Mouse (Mus musculus): Measurements from ENCODE around the gene Ampd2.

The Ampd2 gene

GRCm38 (mm10) chr3:108069231-108069870, 17.1 kb downstream of the Ampd2 start:
- DNase-seq (ENCODE audit: low spot score in 2 of 2) = peak in 1 of 2 experiments; percentile 53

GRCm38 (mm10) chr3:108068826-108069225, 17.6 kb downstream of the Ampd2 start:
- no peak for DNase-seq (ENCODE audit: low spot score in 2 of 2)

GRCm38 (mm10) chr3:108067370-108067934, 19.0 kb downstream of the Ampd2 start:
- DNase-seq (ENCODE audit: low spot score in 2 of 2) = no peak

GRCm38 (mm10) chr3:108065551-108065950, 20.9 kb downstream of the Ampd2 start:
- no peak for DNase-seq (ENCODE audit: low spot score in 2 of 2)

GRCm38 (mm10) chr3:108064672-108065071, 21.8 kb downstream of the Ampd2 start:
- no peak for DNase-seq (ENCODE audit: low spot score in 2 of 2)

- DNase-seq (ENCODE audit: low spot score in 2 of 2) = no peak
Measured at GRCm38 (mm10) chr3:108062648-108063047, 23.8 kb downstream of the Ampd2 start.

GRCm38 (mm10) chr3:108061420-108061819, 25.0 kb downstream of the Ampd2 start:
- DNase-seq (ENCODE audit: low spot score in 2 of 2) = no peak

- DNase-seq (ENCODE audit: low spot score in 2 of 2) = no peak
Measured at GRCm38 (mm10) chr3:108050493-108050892, 36.0 kb downstream of the Ampd2 start.

- DNase-seq (ENCODE audit: low spot score in 2 of 2) = no peak
Measured at GRCm38 (mm10) chr3:108048306-108048705, 38.1 kb downstream of the Ampd2 start.

- no peak for DNase-seq (ENCODE audit: low spot score in 2 of 2)
Measured at GRCm38 (mm10) chr3:108046944-108047655, 39.4 kb downstream of the Ampd2 start.

GRCm38 (mm10) chr3:108044394-108045140, 41.9 kb downstream of the Ampd2 start, which contains the start of gene Gstm4:
Gene Gstm4 (minus strand): TSS chr3:108044894.
- DNase-seq (ENCODE audit: low spot score in 2 of 2) = peak; percentile 83 to 87

GRCm38 (mm10) chr3:108033156-108033555, 53.3 kb downstream of the Ampd2 start:
- DNase-seq (ENCODE audit: low spot score in 2 of 2) = no peak

GRCm38 (mm10) chr3:108032113-108032512, 54.3 kb downstream of the Ampd2 start:
- DNase-seq (ENCODE audit: low spot score in 2 of 2) = no peak

GRCm38 (mm10) chr3:108028641-108029365, 57.6 kb downstream of the Ampd2 start:
- no peak for DNase-seq (ENCODE audit: low spot score in 2 of 2)

GRCm38 (mm10) chr3:108026597-108026996, 59.9 kb downstream of the Ampd2 start:
- DNase-seq (ENCODE audit: low spot score in 2 of 2) = no peak

GRCm38 (mm10) chr3:108026049-108026448, 60.4 kb downstream of the Ampd2 start:
- DNase-seq (ENCODE audit: low spot score in 2 of 2) = no peak

GRCm38 (mm10) chr3:108025318-108025717, 61.1 kb downstream of the Ampd2 start:
- no peak for DNase-seq (ENCODE audit: low spot score in 2 of 2)

All from urinary bladder, postnatal 4 days (tissue).